Mouse (Mus musculus): ENCODE results near the gene Vezt. TPM values are rescaled to one million over a fixed set of nuclear protein-coding genes. Genes with fewer than 3 reads are reported as not detected.

The Vezt gene
- polyA plus RNA-seq, 1 experiment, result 7.4 TPM

GRCm38 (mm10) chr10:93916778-93917177 is 118.8 kb downstream of the Vezt start:
- DNase-seq (ENCODE audit: low read depth, low spot score), result no peak
- WGBS, result 80% methylated on average over 2 of the region's 2 CpGs

GRCm38 (mm10) chr10:93915531-93916275 is 119.9 kb downstream of the Vezt start:
- DNase-seq (ENCODE audit: low read depth, low spot score), result no peak
- WGBS, result 48% methylated on average over 11 of the region's 11 CpGs

DNA sequence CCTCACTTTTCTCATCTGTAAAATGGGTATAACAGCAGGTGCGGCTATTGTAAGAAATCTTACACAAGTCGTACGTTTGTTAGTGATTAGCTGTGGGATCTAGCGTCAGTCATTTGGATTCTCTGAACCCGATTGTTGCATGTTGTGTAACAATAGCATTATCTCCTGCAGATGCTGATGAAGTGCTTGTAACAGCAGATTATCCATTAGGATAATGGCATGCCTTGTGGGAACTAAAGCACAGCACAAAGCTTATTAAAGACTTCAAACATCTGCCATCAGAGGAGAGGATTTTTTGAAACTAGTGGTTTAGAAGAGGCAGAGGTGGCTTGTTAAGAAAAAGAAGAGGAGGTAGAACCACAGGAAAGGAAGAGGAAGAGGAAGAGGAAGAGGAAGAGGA is 122.1 kb downstream of the Vezt start:
- no peak for DNase-seq (ENCODE audit: low read depth, low spot score)
- 93% methylated on average over 5 of the region's 5 CpGs for WGBS

- DNase-seq (ENCODE audit: low read depth, low spot score), result no peak
- 39% methylated on average over 1 of the region's 1 CpGs for WGBS
These were observed 122.7 kb downstream of the Vezt start for GRCm38 (mm10) chr10:93912917-93913316.

DNA sequence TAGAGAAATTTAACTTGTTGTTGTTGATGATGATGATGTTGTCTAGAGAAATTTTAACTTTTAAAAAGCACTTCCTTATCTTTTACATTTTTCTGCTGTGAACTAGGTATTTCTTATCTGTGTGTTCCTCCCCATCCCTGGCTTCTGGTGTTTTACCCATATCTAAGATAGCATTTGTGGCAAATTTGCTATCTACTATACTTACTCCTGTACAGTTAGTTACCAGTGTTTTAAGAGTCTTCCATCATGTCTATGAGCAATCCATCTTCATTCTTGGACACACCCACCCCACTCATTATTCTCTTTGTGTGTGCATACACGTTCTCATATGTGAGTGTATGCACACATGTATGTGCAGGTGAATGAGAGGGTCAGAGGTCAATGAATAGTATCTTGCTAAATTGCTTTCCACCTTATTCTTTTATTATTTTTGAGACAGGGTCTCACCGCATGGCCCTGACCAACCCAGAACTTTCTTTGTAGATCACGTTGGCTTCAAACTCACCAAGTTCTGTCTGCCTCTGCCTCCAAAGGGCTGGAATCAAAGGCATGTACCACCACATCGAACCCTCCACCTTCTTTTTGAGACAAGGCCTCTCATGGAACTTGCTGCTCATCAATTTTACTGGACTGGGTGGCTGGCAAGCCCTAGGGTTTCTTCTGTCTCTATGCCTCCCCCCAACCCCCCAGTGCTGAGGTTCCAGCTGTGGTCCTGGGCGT is 123.3 kb downstream of the Vezt start:
- no peak for DNase-seq (ENCODE audit: low read depth, low spot score)
- WGBS, result 79% methylated on average over 5 of the region's 5 CpGs

GRCm38 (mm10) chr10:93911326-93911725 is 124.3 kb downstream of the Vezt start:
- no peak for DNase-seq (ENCODE audit: low read depth, low spot score)
- 80% methylated on average over 5 of the region's 5 CpGs for WGBS

- 66% methylated on average over 5 of the region's 5 CpGs for WGBS
These were observed 125.7 kb downstream of the Vezt start for GRCm38 (mm10) chr10:93909811-93910446.

DNA sequence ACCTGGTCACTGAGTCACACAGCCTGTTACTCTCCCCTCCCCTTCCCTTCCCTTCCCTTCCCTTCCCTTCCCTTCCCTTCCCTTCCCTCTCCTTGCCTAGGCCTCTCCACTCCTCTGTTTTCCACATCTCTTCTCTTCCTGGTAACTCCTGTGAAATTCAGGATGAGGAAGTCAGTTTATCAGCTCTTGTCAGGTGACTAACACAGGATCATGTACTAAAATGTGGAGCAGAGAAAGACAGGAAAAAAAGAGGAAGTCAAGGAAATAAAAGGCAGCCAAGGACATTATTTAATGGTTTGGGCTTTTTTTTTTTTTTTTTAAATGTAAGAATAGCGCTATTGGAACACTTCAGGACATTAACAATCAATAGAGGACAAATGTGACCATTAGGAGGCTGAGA is 126.6 kb downstream of the Vezt start:
- WGBS, result 83% methylated on average over 1 of the region's 1 CpGs
- no peak for DNase-seq (ENCODE audit: low read depth, low spot score)

More at GRCm38 (mm10) chr10:93909811-93910446, 125.7 kb downstream of the Vezt start:
- DNase-seq (ENCODE audit: low read depth, low spot score), result no peak

GRCm38 (mm10) chr10:93908540-93908939 is 127.1 kb downstream of the Vezt start:
- WGBS, result 89% methylated on average over 7 of the region's 7 CpGs
- no peak for DNase-seq (ENCODE audit: low read depth, low spot score)

GRCm38 (mm10) chr10:93907376-93907775 is 128.2 kb downstream of the Vezt start:
- DNase-seq (ENCODE audit: low read depth, low spot score), result no peak
- 64% methylated on average over 10 of the region's 10 CpGs for WGBS

DNA sequence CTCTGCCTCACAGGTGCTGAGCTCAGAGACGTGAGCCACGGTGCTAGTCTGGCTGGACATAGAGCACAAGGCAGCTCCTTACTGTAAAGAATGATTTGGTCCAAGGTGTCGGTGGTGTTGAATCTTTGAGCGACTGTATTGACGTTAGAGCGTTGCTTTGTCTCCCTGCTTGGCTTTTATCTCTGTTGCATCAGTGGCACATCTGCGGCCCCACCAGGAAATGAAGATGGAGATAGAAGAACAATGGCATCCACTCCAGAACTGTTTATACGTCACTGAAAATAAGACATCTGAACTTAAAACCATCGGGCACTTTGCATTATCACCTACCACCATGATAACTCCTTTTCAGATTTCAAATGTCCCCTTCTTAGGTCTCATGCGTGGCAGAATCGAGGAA is 135.7 kb downstream of the Vezt start:
- no peak for DNase-seq (ENCODE audit: low read depth, low spot score)
- 86% methylated on average over 11 of the region's 11 CpGs for WGBS

- WGBS, result 21% methylated on average over 2 of the region's 2 CpGs
- DNase-seq (ENCODE audit: low read depth, low spot score), result peak; percentile 64
These were observed 136.3 kb downstream of the Vezt start for GRCm38 (mm10) chr10:93899303-93899702.

- WGBS, result 73% methylated on average over 7 of the region's 7 CpGs
- DNase-seq (ENCODE audit: low read depth, low spot score), result no peak
These were observed 138.5 kb downstream of the Vezt start, which contains the start of gene Metap2 for GRCm38 (mm10) chr10:93897043-93897646. Gene Metap2 (minus strand): TSS chr10:93897093.

DNA sequence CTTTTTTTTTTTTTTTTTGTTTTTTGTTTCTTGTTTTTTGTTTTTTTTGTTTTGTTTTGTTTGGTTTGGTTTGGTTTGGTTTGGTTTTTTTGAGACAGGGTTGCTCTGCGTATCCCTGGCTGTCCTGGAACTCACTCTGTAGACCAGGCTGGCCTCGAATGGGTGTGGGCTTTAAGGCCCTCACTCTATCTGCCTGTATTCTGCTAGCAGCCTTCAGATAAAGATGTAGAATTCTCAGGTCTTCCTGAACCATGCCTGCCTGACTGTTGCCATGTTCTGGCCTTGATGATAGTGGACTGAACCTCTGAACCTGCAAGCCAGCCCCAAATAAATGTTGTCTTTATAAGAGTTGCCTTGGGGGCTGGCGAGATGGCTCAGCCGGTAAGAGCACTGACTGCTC is 143.1 kb downstream of the Vezt start:
- 72% methylated on average over 4 of the region's 4 CpGs for WGBS

DNA sequence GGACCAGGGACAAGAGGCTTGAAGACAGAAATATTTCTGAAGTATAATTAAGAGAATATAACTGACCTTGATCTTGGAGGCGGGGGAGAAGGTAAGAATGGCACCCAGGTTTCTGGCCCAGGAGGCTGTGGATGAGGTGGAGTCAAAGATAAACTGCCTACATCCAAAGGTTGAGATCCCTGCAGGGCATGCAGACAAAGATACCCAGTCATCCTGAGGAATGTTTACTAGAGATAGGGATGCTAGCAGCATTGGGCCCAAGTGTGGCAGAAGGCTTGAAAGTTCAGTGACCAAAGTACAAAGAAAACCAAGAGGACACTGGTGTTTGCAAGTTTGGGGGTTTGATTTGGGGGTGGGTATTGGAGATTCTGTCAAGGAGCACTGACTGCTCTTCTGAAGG is 144.6 kb downstream of the Vezt start:
- 100% methylated on average over 1 of the region's 1 CpGs for WGBS
- DNase-seq (ENCODE audit: low read depth, low spot score), result no peak

More for the DNA sequence above, 143.1 kb downstream of the Vezt start:
- no peak for DNase-seq (ENCODE audit: low read depth, low spot score)

DNA sequence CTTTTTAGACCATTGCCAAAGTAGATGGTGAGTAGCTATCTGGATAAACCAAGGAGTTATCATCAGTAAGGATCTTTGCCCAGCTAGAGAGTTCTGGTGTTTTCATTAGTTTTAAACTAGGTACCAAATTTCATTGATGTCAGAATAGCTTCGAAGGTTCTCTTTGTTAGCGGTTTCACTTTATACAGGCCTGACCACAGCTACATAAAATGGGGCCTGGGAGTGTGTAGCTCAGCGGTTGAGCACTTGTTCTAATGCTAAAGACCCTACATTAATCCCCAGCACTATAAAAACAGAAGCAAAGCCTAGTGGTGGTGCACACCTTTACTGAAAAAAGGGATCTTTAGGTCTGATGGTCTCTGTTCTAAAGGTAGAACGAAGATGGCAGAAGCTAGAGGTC is 145.1 kb downstream of the Vezt start:
- 85% methylated on average over 4 of the region's 4 CpGs for WGBS
- no peak for DNase-seq (ENCODE audit: low read depth, low spot score)

GRCm38 (mm10) chr10:93889976-93890375 is 145.6 kb downstream of the Vezt start:
- WGBS, result 6% methylated on average over 22 of the region's 22 CpGs
- no peak for DNase-seq (ENCODE audit: low read depth, low spot score)

GRCm38 (mm10) chr10:93889579-93889950 is 146.1 kb downstream of the Vezt start:
- peak; percentile 55 for DNase-seq (ENCODE audit: low read depth, low spot score)
- WGBS, result under 1% methylated on average over 28 of the region's 30 CpGs

Data from large intestine, adult 2 months (tissue).